In genomic region chr4:139075041-139075711, GRCm38 (mm10) we compare ENCODE assay signal across 9 mouse cellular contexts. TPM values are rescaled to one million over a fixed set of nuclear protein-coding genes. Genes with fewer than 3 reads are reported as not detected.
DNase-seq lines count a peak whose midpoint lies in the region; ATAC-seq and TF ChIP-seq lines count a peak whose summit lies in the region.
"Had no signal": no experiment of that assay in that cellular context is flagged by ENCODE, and none has a peak within 500 bp of the region (broad histone marks: within the 10 kb centered on the region; RNA-seq: fewer than 3 reads in every experiment).

Gene Htr6 (minus strand): TSS chr4:139075570.

- 0 out of 2 replicates have a peak, but pooled peaks have one; percentile 13 for ATAC-seq in cerebellum, adult (ENCODE audit: insufficient number of reproducible peaks, low FRiP score, low TSS enrichment)
- ATAC-seq in lung, postnatal 0 days: peak; percentile 35; the same call in 1 of the 2 replicates
- ATAC-seq in intestine, embryonic 15.5 days: peak; percentile 48
- peak; percentile 65 for ATAC-seq in neural tube, embryonic 15.5 days (ENCODE audit: low FRiP score)
- no peak for ATAC-seq in megakaryocyte progenitor cell, adult 5-6 weeks (replicated peaks; ENCODE audit: poor library complexity)

- H3K4me1 ChIP-seq in lung, postnatal 0 days (ENCODE audit: insufficient read depth, low read depth, low read length): no peaks in the 10 kb centered on the region; the same call in 1 of the 2 replicates
- H3K4me1 ChIP-seq in intestine, embryonic 15.5 days (replicated peaks): peaks cover 16% of the 10 kb centered on the region
- H3K4me1 ChIP-seq in neural tube, embryonic 15.5 days: peaks cover 21% of the 10 kb centered on the region

- WGBS in lung, postnatal 0 days: 2% methylated on average over 45 of the region's 77 CpGs
- WGBS in intestine, embryonic 15.5 days: under 1% methylated on average over 70 of the region's 77 CpGs
- 2% methylated on average over 67 of the region's 77 CpGs for WGBS in neural tube, embryonic 15.5 days

- no peak within 1 kb of the TSS for H3K9ac ChIP-seq in lung, postnatal 0 days (replicated peaks; ENCODE audit: low read depth)
- H3K9ac ChIP-seq in intestine, embryonic 15.5 days: peak within 1 kb of the TSS; percentile 44
- H3K9ac ChIP-seq in neural tube, embryonic 15.5 days (replicated peaks): peak within 1 kb of the TSS; percentile 60

- H3K4me3 ChIP-seq in lung, postnatal 0 days (ENCODE audit: low read depth, low read length): peak within 1 kb of the TSS; percentile 35
- peak within 1 kb of the TSS; percentile 54 for H3K4me3 ChIP-seq in intestine, embryonic 15.5 days (replicated peaks)
- H3K4me3 ChIP-seq in neural tube, embryonic 15.5 days (replicated peaks): peak within 1 kb of the TSS; percentile 54

- H3K36me3 ChIP-seq in lung, postnatal 0 days (ENCODE audit: insufficient read depth, low read length): no peaks in the 10 kb centered on the region
- H3K36me3 ChIP-seq in intestine, embryonic 15.5 days: no peaks in the 10 kb centered on the region
- no peaks in the 10 kb centered on the region for H3K36me3 ChIP-seq in neural tube, embryonic 15.5 days

- DNase-seq in cerebellum, adult 11 months: no peak
- no peak for DNase-seq in lung, postnatal 0 days (ENCODE audit: low spot score)
- no peak for DNase-seq in lung, postnatal 14 days
- DNase-seq in embryo, embryonic 10.5 days (ENCODE audit: low spot score): no peak

- TF ChIP-seq CTCF in lung, postnatal 0 days (IDR thresholded peaks at IDR 0.05): no peak

- no peak for TF ChIP-seq EP300 in lung, postnatal 0 days (IDR thresholded peaks at IDR 0.05)

- H3K4me2 ChIP-seq in lung, postnatal 0 days (replicated peaks; ENCODE audit: low read depth, low read length): peak within 1 kb of the TSS; percentile 75
- H3K4me2 ChIP-seq in intestine, embryonic 15.5 days (replicated peaks): peak within 1 kb of the TSS; percentile 98
- peak within 1 kb of the TSS; percentile 87 for H3K4me2 ChIP-seq in neural tube, embryonic 15.5 days

- H3K9me3 ChIP-seq in lung, postnatal 0 days (ENCODE audit: low read length): no peaks in the 10 kb centered on the region
- no peaks in the 10 kb centered on the region for H3K9me3 ChIP-seq in intestine, embryonic 15.5 days
- H3K9me3 ChIP-seq in neural tube, embryonic 15.5 days (replicated peaks): no peaks in the 10 kb centered on the region

- no peak within 1 kb of the TSS for H3K27ac ChIP-seq in lung, postnatal 0 days (ENCODE audit: low read length)
- H3K27ac ChIP-seq in intestine, embryonic 15.5 days: no peak within 1 kb of the TSS
- H3K27ac ChIP-seq in neural tube, embryonic 15.5 days (replicated peaks): peak within 1 kb of the TSS; percentile 29; the same call in 1 of the 2 replicates

- peaks cover 31% of the 10 kb centered on the region for H3K27me3 ChIP-seq in lung, postnatal 0 days (replicated peaks; ENCODE audit: insufficient read depth, low read length)
- peaks cover 47% of the 10 kb centered on the region for H3K27me3 ChIP-seq in intestine, embryonic 15.5 days (replicated peaks)
- peaks cover 60% of the 10 kb centered on the region for H3K27me3 ChIP-seq in neural tube, embryonic 15.5 days (replicated peaks)

RNA-seq across cellular contexts. Expression of gene Htr6, which starts in this region (rescaled TPM):
- polyA plus RNA-seq in lung, postnatal 0 days (2015; fragmentation: Nextera tagmentation; extraction: Ambion mirVana): not detected in 2 replicates
- polyA plus RNA-seq in intestine, embryonic 15.5 days (2015; fragmentation: Nextera tagmentation; extraction: Ambion mirVana): 0.14 and 0.18 TPM in 2 replicates
- polyA plus RNA-seq in neural tube, embryonic 15.5 days (2015; fragmentation: Nextera tagmentation; extraction: Ambion mirVana): 0.80 and 1.0 TPM in 2 replicates
- total RNA-seq in megakaryocyte progenitor cell, adult 5-6 weeks (2015): not detected in 2 replicates
- total RNA-seq in megakaryocyte progenitor cell, adult 5-6 weeks (2017): not detected in 2 replicates
- total RNA-seq: common myeloid progenitor, adult 5-6 weeks had no signal

Comparison
In these comparisons a context has a peak if more than half of its experiments do, and no peak if none do; other contexts are left out.
1. Peak in ATAC-seq, H3K4me3 ChIP-seq and H3K4me2 ChIP-seq in lung, postnatal 0 days; RNA of the gene not detected or under 1 TPM.
2. Peak in ATAC-seq, H3K4me3 ChIP-seq, H3K9ac ChIP-seq and H3K4me2 ChIP-seq in intestine, embryonic 15.5 days; RNA of the gene not detected or under 1 TPM.